Mouse (Mus musculus) limb, embryonic 14.5 days (tissue): Measurements from ENCODE around the gene Scd2. TPM values are rescaled to one million over a fixed set of nuclear protein-coding genes. Genes with fewer than 3 reads are reported as not detected.

ENCODE experiments used
- ATAC-seq: fragments of 200-750 bp; cut with Nextera tagmentation; 2 replicates; pipeline ENCODE4 v1.8.0; 2017; ENCODE audit warnings: low read depth, moderate number of reproducible peaks, moderate TSS enrichment; ENCODE audit not compliant: low FRiP score
- DNase-seq: peaks from one replicate; pipeline ENCODE4 v3.0.0-alpha.2; 2015; ENCODE audit warnings: low spot score
- H3K27ac ChIP-seq: fragments of 300-500 bp; sonication (generic); replicated peaks from 2 replicates; pipeline ENCODE4 v1.5.1; 2014; ENCODE audit warnings: low read depth, mild to moderate bottlenecking, low read length, moderate library complexity, mixed read lengths
- H3K27me3 ChIP-seq: fragments of 300-500 bp; sonication (generic); 2 replicates; pipeline ENCODE4 v1.6.1; 2014; ENCODE audit warnings: low read length, mixed read lengths; ENCODE audit not compliant: control insufficient read depth, insufficient read depth
- H3K36me3 ChIP-seq: fragments of 300-500 bp; sonication (generic); 2 replicates; pipeline ENCODE4 v1.6.1; 2014; ENCODE audit warnings: mild to moderate bottlenecking, low read length, moderate library complexity, mixed read lengths; ENCODE audit not compliant: control insufficient read depth, insufficient read depth
- H3K4me1 ChIP-seq: fragments of 300-500 bp; sonication (generic); 2 replicates; pipeline ENCODE4 v1.6.1; 2014; ENCODE audit warnings: antibody characterized with exemption, low read length, mixed read lengths; ENCODE audit not compliant: control insufficient read depth, insufficient read depth
- H3K4me2 ChIP-seq: fragments of 300-500 bp; sonication (generic); replicated peaks from 2 replicates; pipeline ENCODE4 v1.6.1; 2014; ENCODE audit warnings: low read depth, mild to moderate bottlenecking, low read length, moderate library complexity; ENCODE audit not compliant: severe bottlenecking
- H3K4me3 ChIP-seq: fragments of 300-500 bp; sonication (generic); replicated peaks from 2 replicates; pipeline ENCODE4 v1.5.1; 2014; ENCODE audit warnings: low read length
- H3K9ac ChIP-seq: fragments of 300-500 bp; sonication (generic); 2 replicates; pipeline ENCODE4 v1.6.1; 2014; ENCODE audit warnings: mild to moderate bottlenecking, low read depth, low read length, moderate library complexity; ENCODE audit not compliant: severe bottlenecking
- H3K9me3 ChIP-seq: fragments of 300-500 bp; sonication (generic); 2 replicates; pipeline ENCODE4 v1.6.1; 2016; ENCODE audit warnings: low read length; ENCODE audit not compliant: control insufficient read depth
- POLR2A ChIP-seq: fragments of 200-500 bp; IDR thresholded peaks from 2 replicates; pipeline ENCODE4 v1.8.0; 2012; ENCODE audit warnings: inconsistent platforms, mild to moderate bottlenecking, moderate library complexity, borderline replicate concordance; ENCODE audit not compliant: insufficient read depth, insufficient read length; ENCODE audit errors: extremely low read depth
- WGBS: fragments of 180-500 bp; shearing (Covaris S2); extraction: QIAGEN DNeasy Blood & Tissue Kit; methylation state at CpG from one replicate; pipeline ENCODE4 v1.1.7; 2014; 5-methylcytosine and 5-hydroxymethylcytosine counted together
- polyA plus RNA-seq, 2 experiments: library from polyadenylated mRNA; depleted of rRNA in 1 of 2; stranded (reverse) in 1 of 2; unstranded in 1 of 2; fragments of >200 nt; fragmentation: Nextera tagmentation in 1 of 2; extraction: Ambion mirVana in 1 of 2; gene quantifications; 2 replicates each; pipeline versions ENCODE4 v1.2.1 to v1.2.3; 2012 to 2014

Gene Scd2
- polyA plus RNA-seq, 2 experiments: 218 to 274 TPM

DNA sequence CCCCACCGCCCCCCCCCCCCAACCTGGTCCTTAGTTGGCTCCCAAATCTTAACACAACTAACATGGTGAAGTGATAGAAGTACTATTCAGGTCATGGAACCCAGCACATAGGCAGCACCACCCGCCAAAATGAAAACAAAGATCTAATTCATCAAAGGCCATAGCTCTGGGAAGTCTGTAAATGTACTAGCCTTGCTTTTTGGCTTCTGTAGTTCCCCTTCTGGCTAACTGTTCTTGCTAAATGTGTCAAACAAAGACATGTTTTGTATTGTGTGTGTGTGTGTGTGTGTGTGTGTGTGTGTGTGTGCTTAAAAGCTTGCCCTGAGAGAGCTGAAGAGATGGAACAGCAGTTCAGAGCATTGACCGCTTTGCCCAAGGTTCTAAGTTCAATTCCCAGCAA lies 19.6 kb downstream of the Scd2 start:
- Histone ChIP-seq H3K9ac (no peak overlapping the region), H3K27ac (no peak overlapping the region), H3K36me3 (peaks cover 12% of the 10 kb centered on the region), H3K9me3 (no peaks in the 10 kb centered on the region), H3K27me3 (no peaks in the 10 kb centered on the region), H3K4me3 (no peak overlapping the region), H3K4me1 (peaks cover 7% of the 10 kb centered on the region), H3K4me2 (no peak overlapping the region)
- ATAC-seq (no peak), DNase-seq (no peak)
- WGBS: 65% methylated on average over 3 of the region's 3 CpGs
- TF ChIP-seq POLR2A: no peak

DNA sequence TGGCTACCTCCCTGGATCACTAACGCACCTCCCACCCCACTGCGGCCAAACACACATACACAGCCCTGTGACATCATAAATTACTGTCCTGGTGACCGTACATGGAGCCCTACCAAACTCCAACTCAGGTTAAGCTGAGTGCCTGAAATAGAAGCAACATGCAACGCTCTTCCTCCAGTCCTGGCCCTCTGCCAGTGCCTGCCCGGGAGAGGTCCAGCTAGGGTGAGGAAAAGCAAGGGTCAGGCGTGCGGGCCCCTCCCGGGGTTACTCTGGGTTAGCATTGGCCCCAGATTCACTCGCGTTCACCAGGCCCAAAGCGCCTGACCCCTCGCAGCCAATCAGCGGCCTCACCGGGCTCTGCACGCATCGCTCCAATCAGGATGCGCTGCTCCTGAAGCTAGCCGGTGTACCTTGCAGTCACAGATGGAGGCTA lies 20.9 kb downstream of the Scd2 start:
- Histone ChIP-seq H3K9me3 (no peaks in the 10 kb centered on the region), H3K4me3 (peak overlapping the region; percentile 44), H3K4me2 (peak overlapping the region; percentile 66), H3K27ac (peak overlapping the region; percentile 49), H3K36me3 (peaks cover under 1% of the 10 kb centered on the region; the same call in 1 of the 2 replicates), H3K4me1 (peaks cover 7% of the 10 kb centered on the region), H3K9ac (peak overlapping the region; percentile 52), H3K27me3 (no peaks in the 10 kb centered on the region)
- DNase-seq (peak; percentile 78), ATAC-seq (peak; percentile 90)
- 2% methylated on average over 18 of the region's 18 CpGs for WGBS
- TF ChIP-seq POLR2A: no peak

DNA sequence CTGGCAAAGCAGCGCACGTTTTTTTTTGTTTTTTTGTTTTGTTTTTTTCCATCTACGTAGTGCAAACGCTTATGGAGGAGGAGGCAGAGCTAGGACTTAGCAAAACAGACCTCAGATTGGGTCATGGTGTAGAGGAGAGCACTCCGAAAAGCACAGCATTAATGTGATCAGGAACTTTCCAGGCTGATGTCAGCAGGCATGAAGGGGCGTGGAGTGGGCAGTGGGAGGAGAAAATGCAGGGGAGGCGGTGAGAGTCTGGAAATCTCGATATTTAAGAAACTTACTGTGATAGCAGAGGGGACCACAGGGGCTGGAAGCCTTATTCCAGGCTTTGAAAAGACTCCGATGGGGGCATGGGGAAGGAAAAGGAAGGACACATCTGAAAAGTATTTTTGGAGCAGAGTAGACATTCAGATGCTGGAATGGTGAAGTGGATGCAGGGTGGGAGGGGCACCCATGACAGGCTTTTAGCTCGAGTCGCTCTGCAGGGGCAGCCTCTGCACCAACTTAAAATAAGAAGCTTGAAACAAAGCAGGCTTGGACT lies 21.5 kb downstream of the Scd2 start:
- no peaks in the 10 kb centered on the region for H3K9me3 ChIP-seq
- peak overlapping the region; percentile 52 for H3K9ac ChIP-seq
- peak overlapping the region; percentile 49 for H3K27ac ChIP-seq
- DNase-seq: peak; percentile 54
- peak; percentile 86 for ATAC-seq
- no peak for TF ChIP-seq POLR2A
- H3K36me3 ChIP-seq: no peaks in the 10 kb centered on the region
- WGBS: under 1% methylated on average over 11 of the region's 11 CpGs
- peak overlapping the region; percentile 44 for H3K4me3 ChIP-seq
- peak overlapping the region; percentile 66 for H3K4me2 ChIP-seq
- H3K4me1 ChIP-seq: peaks cover 7% of the 10 kb centered on the region
- no peaks in the 10 kb centered on the region for H3K27me3 ChIP-seq

DNA sequence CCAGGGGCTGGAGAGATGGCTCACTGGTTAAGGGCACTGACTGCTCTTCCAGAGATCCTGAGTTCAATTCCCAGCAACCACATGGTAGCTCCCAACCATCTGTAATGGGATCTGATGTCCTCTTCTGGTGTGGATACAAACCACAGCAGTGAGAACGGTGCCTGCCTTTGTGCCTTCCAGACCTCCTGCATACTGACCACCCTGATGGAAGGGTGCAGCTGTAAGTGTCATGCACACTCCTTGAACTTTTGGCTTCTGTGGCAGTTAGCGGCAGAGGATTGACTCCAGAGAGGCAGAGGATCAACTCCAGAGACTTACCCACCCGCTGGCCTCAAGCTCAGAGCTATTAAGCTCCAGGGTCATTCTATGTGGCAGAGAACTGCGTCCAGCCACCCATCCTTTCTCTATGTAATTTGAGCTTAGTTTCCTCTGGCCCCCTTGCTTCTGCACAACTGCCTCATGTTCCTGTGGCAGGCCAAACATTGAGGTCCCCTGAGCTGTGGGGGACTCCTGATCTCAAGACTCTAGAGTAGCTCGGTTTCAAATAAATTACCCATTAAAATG lies 23.4 kb downstream of the Scd2 start:
- H3K9ac ChIP-seq: no peak overlapping the region
- H3K9me3 ChIP-seq: no peaks in the 10 kb centered on the region
- H3K27me3 ChIP-seq: no peaks in the 10 kb centered on the region
- no peaks in the 10 kb centered on the region for H3K36me3 ChIP-seq
- H3K27ac ChIP-seq: no peak overlapping the region
- TF ChIP-seq POLR2A: no peak
- H3K4me1 ChIP-seq: peaks cover 7% of the 10 kb centered on the region
- H3K4me2 ChIP-seq: no peak overlapping the region
- ATAC-seq: no peak
- DNase-seq: no peak
- no peak overlapping the region for H3K4me3 ChIP-seq
- 24% methylated on average over 5 of the region's 5 CpGs for WGBS

DNA sequence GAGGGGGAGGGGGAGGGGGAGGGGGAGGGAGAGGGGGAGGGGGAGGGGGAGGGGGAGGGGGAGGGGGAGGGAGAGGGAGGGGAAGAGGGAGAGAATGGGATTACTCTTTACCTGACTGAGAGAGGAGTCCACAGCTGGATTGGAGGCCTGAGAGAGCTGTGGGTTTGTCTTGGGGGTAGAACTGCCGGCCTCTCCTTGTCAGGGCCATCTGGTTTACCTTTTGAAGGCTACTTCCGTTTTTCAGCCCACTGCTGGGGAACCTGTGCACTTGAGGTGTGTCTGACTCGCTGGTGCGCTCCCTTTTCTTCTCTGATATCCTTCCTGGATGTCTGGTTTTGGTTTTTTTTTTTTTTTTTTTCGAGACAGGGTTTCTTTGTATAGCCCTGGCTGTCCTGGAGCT lies 23.9 kb downstream of the Scd2 start:
- no peak for TF ChIP-seq POLR2A
- H3K36me3 ChIP-seq: no peaks in the 10 kb centered on the region
- H3K9ac ChIP-seq: no peak overlapping the region
- 75% methylated on average over 5 of the region's 5 CpGs for WGBS
- no peaks in the 10 kb centered on the region for H3K27me3 ChIP-seq
- peaks cover 7% of the 10 kb centered on the region for H3K4me1 ChIP-seq
- no peak overlapping the region for H3K4me3 ChIP-seq
- H3K27ac ChIP-seq: no peak overlapping the region
- H3K4me2 ChIP-seq: no peak overlapping the region
- no peak for ATAC-seq
- no peaks in the 10 kb centered on the region for H3K9me3 ChIP-seq
- DNase-seq: no peak
